21 mouse cellular contexts compared by ENCODE assay signal in the genomic region with DNA sequence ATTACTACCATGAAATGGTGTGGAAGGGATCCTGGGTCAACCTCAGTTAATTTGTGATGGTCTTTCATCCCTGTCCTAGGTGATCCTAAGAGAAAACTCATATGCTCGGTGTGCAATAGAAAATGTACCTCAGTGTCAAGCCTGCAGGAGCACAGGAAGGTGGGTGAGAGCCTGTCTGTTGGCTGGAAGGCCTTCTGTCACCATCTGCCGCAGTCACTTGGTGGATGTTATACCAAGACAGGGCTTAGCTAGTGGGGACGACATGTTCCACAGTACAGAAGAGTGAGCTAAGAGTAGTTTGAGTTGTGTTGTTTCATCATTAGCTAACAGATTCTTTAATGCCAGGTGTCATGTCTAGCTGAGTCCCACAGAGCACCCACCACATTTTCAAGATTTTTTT.
DNase-seq lines count a peak whose midpoint lies in the region; ATAC-seq lines count a peak whose summit lies in the region.
"Had no signal": no experiment of that assay in that cellular context is flagged by ENCODE, and none has a peak within 500 bp of the region (broad histone marks: within the 10 kb centered on the region; RNA-seq: fewer than 3 reads in every experiment).

No protein-coding gene starts in this region.

- H3K4me3 ChIP-seq in heart, embryonic 11.5 days (ENCODE audit: low read depth, low read length): no peak overlapping the region
- H3K4me3 ChIP-seq: embryonic facial prominence, embryonic 13.5 days; forebrain, embryonic 13.5 days; heart, embryonic 10.5 days; heart, embryonic 15.5 days; hindbrain, embryonic 15.5 days had no signal

- no peak overlapping the region for H3K9ac ChIP-seq in heart, embryonic 11.5 days (ENCODE audit: low read depth, low read length)
- H3K9ac ChIP-seq: embryonic facial prominence, embryonic 13.5 days; forebrain, embryonic 13.5 days; heart, embryonic 15.5 days; hindbrain, embryonic 15.5 days had no signal

- DNase-seq in cerebellum, adult 9-10 months: peak; percentile 2
- no peak for DNase-seq in cerebellum, adult 18-20 months
- peak; percentile 36 to 56 for DNase-seq in cerebellum, postnatal 10 days
- peak; percentile 6 to 15 for DNase-seq in cerebellum, postnatal 36 days
- peak; percentile 33 for DNase-seq in layer of hippocampus, adult 9-10 months (ENCODE audit: low spot score)
- no peak for DNase-seq in right cerebral cortex, postnatal 25 days
- DNase-seq in yolk sac, embryonic 10.5 days (ENCODE audit: low spot score): no peak
- DNase-seq: adrenal gland, postnatal 14 days; gastrocnemius, postnatal 36 days; heart, adult 11 months; kidney, adult 2 months had no signal

- no peaks in the 10 kb centered on the region for H3K9me3 ChIP-seq in heart, embryonic 11.5 days (replicated peaks; ENCODE audit: control insufficient read depth, low read length)
- H3K9me3 ChIP-seq: embryonic facial prominence, embryonic 13.5 days; forebrain, embryonic 13.5 days; heart, embryonic 10.5 days; heart, embryonic 15.5 days; hindbrain, embryonic 15.5 days had no signal

- no peaks in the 10 kb centered on the region for H3K27me3 ChIP-seq in heart, embryonic 11.5 days (ENCODE audit: control insufficient read depth, insufficient read depth, low read length)
- H3K27me3 ChIP-seq: CH12.LX; embryonic facial prominence, embryonic 13.5 days; forebrain, embryonic 13.5 days; heart, embryonic 15.5 days; hindbrain, embryonic 15.5 days; Patski had no signal

- no peaks in the 10 kb centered on the region for H3K36me3 ChIP-seq in heart, embryonic 11.5 days (ENCODE audit: control insufficient read depth, insufficient read depth, low read length)
- H3K36me3 ChIP-seq: heart, embryonic 15.5 days; hindbrain, embryonic 15.5 days had no signal

- ATAC-seq in heart, embryonic 11.5 days (replicated peaks; ENCODE audit: insufficient number of reproducible peaks, low FRiP score, low TSS enrichment): no peak
- ATAC-seq: activated CD4-positive, CD25-positive, alpha-beta regulatory T cell, adult 4 months; forebrain, embryonic 13.5 days; intestine, embryonic 16.5 days; Patski had no signal

- H3K4me1 ChIP-seq in heart, embryonic 11.5 days (ENCODE audit: control insufficient read depth, insufficient read depth, low read length): no peaks in the 10 kb centered on the region
- H3K4me1 ChIP-seq: forebrain, embryonic 13.5 days; heart, embryonic 10.5 days; heart, embryonic 15.5 days; hindbrain, embryonic 15.5 days had no signal

- no peak overlapping the region for H3K4me2 ChIP-seq in heart, embryonic 11.5 days
- H3K4me2 ChIP-seq: embryonic facial prominence, embryonic 13.5 days; forebrain, embryonic 13.5 days; heart, embryonic 15.5 days; hindbrain, embryonic 15.5 days had no signal

- WGBS in heart, embryonic 11.5 days (ENCODE audit: insufficient replicate concordance): 82% methylated on average over 3 of the region's 3 CpGs

- no peak overlapping the region for H3K27ac ChIP-seq in heart, embryonic 11.5 days (ENCODE audit: low read depth, low read length)
- H3K27ac ChIP-seq: embryonic facial prominence, embryonic 13.5 days; forebrain, embryonic 13.5 days; heart, embryonic 10.5 days; heart, embryonic 15.5 days; hindbrain, embryonic 15.5 days had no signal

Comparison
In these comparisons a context has a peak if more than half of its experiments do, and no peak if none do; other contexts are left out.
1. DNase-seq: peak in cerebellum, adult 9-10 months (single experiment), cerebellum, postnatal 10 days (2 of 2), cerebellum, postnatal 36 days (2 of 2) and layer of hippocampus, adult 9-10 months (single experiment); none in cerebellum, adult 18-20 months (0 of 2), right cerebral cortex, postnatal 25 days (single experiment) and yolk sac, embryonic 10.5 days (single experiment).